Mouse (Mus musculus): Measurements from ENCODE around the gene Gprasp2. TPM values are rescaled to one million over a fixed set of nuclear protein-coding genes. Genes with fewer than 3 reads are reported as not detected.

Gene Gprasp2
- total and polyA plus RNA-seq, 2 experiments from 2014 or later = 7.0 to 8.8 TPM

GRCm38 (mm10) chrX:135886234-135886585, 47.4 kb downstream of the Gprasp2 start:
- WGBS = 15% methylated on average over 5 of the region's 11 CpGs
- H3K9me3 ChIP-seq (replicated peaks; ENCODE audit: control insufficient read depth, low read length) = no peaks in the 10 kb centered on the region
- peak overlapping the region; percentile 78 for H3K9ac ChIP-seq (replicated peaks; ENCODE audit: low read depth, low read length)
- TF ChIP-seq CTCF (IDR thresholded peaks at IDR 0.05; ENCODE audit: low read depth) = no peak
- no peak for TF ChIP-seq EP300 (IDR thresholded peaks at IDR 0.05; ENCODE audit: low read depth)
- DNase-seq (ENCODE audit: low spot score) = no peak
- H3K4me1 ChIP-seq (ENCODE audit: control insufficient read depth, insufficient read depth) = no peaks in the 10 kb centered on the region
- peak overlapping the region; percentile 83 for H3K27ac ChIP-seq (ENCODE audit: low read depth)
- no peaks in the 10 kb centered on the region for H3K27me3 ChIP-seq (ENCODE audit: control insufficient read depth, insufficient read depth, low read length)
- peaks cover 26% of the 10 kb centered on the region for H3K36me3 ChIP-seq (replicated peaks; ENCODE audit: control insufficient read depth, insufficient read depth, low read length)
- ATAC-seq (ENCODE audit: insufficient read depth, low read depth) = peak; percentile 63
- peak overlapping the region; percentile 81 for H3K4me3 ChIP-seq (ENCODE audit: low read depth, low read length)
- H3K4me2 ChIP-seq (ENCODE audit: low read depth, low read length) = peak overlapping the region; percentile 67

Other genes with a start within 250 kb of the Gprasp2 start
- gene Nxf7, start 240.3 kb upstream of the Gprasp2 start, total RNA-seq (2014; rRNA removed; ENCODE audit: low replicate concordance) = 0.81 TPM in 1 of 2 replicates, not detected in the other
- 0.16 and 0.18 TPM in 2 replicates for gene Nxf7, start 240.3 kb upstream of the Gprasp2 start, polyA plus RNA-seq (2015; fragmentation: Nextera tagmentation; extraction: Ambion mirVana)
- not detected in 2 replicates for gene Prame, start 211.3 kb upstream of the Gprasp2 start, total RNA-seq (2014; rRNA removed; ENCODE audit: low replicate concordance)
- not detected in 2 replicates for gene Prame, start 211.3 kb upstream of the Gprasp2 start, polyA plus RNA-seq (2015; fragmentation: Nextera tagmentation; extraction: Ambion mirVana)
- not detected in 2 replicates for gene Tcp11x2, start 145.2 kb upstream of the Gprasp2 start, total RNA-seq (2014; rRNA removed; ENCODE audit: low replicate concordance)
- gene Tcp11x2, start 145.2 kb upstream of the Gprasp2 start, polyA plus RNA-seq (2015; fragmentation: Nextera tagmentation; extraction: Ambion mirVana) = not detected in 2 replicates
- gene Tmsb15a, start 113.8 kb upstream of the Gprasp2 start, total RNA-seq (2014; rRNA removed; ENCODE audit: low replicate concordance) = not detected in 2 replicates
- gene Tmsb15a, start 113.8 kb upstream of the Gprasp2 start, polyA plus RNA-seq (2015; fragmentation: Nextera tagmentation; extraction: Ambion mirVana) = 0.88 TPM in 1 of 2 replicates, not detected in the other
- gene Armcx5, start 96.3 kb upstream of the Gprasp2 start, total RNA-seq (2014; rRNA removed; ENCODE audit: low replicate concordance) = 4.8 and 5.4 TPM in 2 replicates
- 9.4 and 12.3 TPM in 2 replicates for gene Armcx5, start 96.3 kb upstream of the Gprasp2 start, polyA plus RNA-seq (2015; fragmentation: Nextera tagmentation; extraction: Ambion mirVana)
- gene Gprasp1, start 96.3 kb upstream of the Gprasp2 start, total RNA-seq (2014; rRNA removed; ENCODE audit: low replicate concordance) = 16.7 and 23.0 TPM in 2 replicates
- gene Gprasp1, start 96.3 kb upstream of the Gprasp2 start, polyA plus RNA-seq (2015; fragmentation: Nextera tagmentation; extraction: Ambion mirVana) = 11.7 and 13.0 TPM in 2 replicates
- 40.5 and 44.6 TPM in 2 replicates for gene Bhlhb9, start 41.4 kb upstream of the Gprasp2 start, total RNA-seq (2014; rRNA removed; ENCODE audit: low replicate concordance)
- 47.1 and 48.8 TPM in 2 replicates for gene Bhlhb9, start 41.4 kb upstream of the Gprasp2 start, polyA plus RNA-seq (2015; fragmentation: Nextera tagmentation; extraction: Ambion mirVana)
- gene Arxes2, start 154.8 kb downstream of the Gprasp2 start, total RNA-seq (2014; rRNA removed; ENCODE audit: low replicate concordance) = 14.9 and 31.1 TPM in 2 replicates
- 37.5 and 37.7 TPM in 2 replicates for gene Arxes2, start 154.8 kb downstream of the Gprasp2 start, polyA plus RNA-seq (2015; fragmentation: Nextera tagmentation; extraction: Ambion mirVana)
- gene Arxes1, start 194.3 kb downstream of the Gprasp2 start, total RNA-seq (2014; rRNA removed; ENCODE audit: low replicate concordance) = 1.5 and 3.5 TPM in 2 replicates
- gene Arxes1, start 194.3 kb downstream of the Gprasp2 start, polyA plus RNA-seq (2015; fragmentation: Nextera tagmentation; extraction: Ambion mirVana) = 11.7 TPM in 2 replicates
- 0.23 TPM in 1 of 2 replicates, not detected in the other for gene Bex2, start 229.2 kb downstream of the Gprasp2 start, total RNA-seq (2014; rRNA removed; ENCODE audit: low replicate concordance)
- gene Bex2, start 229.2 kb downstream of the Gprasp2 start, polyA plus RNA-seq (2015; fragmentation: Nextera tagmentation; extraction: Ambion mirVana) = 5.6 TPM in 2 replicates
- gene Nxf3, start 246.2 kb downstream of the Gprasp2 start, total RNA-seq (2014; rRNA removed; ENCODE audit: low replicate concordance) = not detected in 2 replicates
- 0.29 and 0.57 TPM in 2 replicates for gene Nxf3, start 246.2 kb downstream of the Gprasp2 start, polyA plus RNA-seq (2015; fragmentation: Nextera tagmentation; extraction: Ambion mirVana)